Mouse (Mus musculus) brain, embryonic 14.5 days (tissue): ENCODE results near the gene Kcnma1.

Source experiments
- CTCF ChIP-seq: fragments of 200-500 bp; IDR thresholded peaks from 2 replicates; pipeline ENCODE4 v1.5.1; 2012; ENCODE audit warnings: inconsistent platforms, mild to moderate bottlenecking, moderate library complexity, borderline replicate concordance; ENCODE audit not compliant: insufficient read depth, insufficient read length; ENCODE audit errors: extremely low read depth
- POLR2A ChIP-seq: fragments of 200-500 bp; IDR thresholded peaks from 2 replicates; pipeline ENCODE4 v1.6.1; 2012; ENCODE audit warnings: mild to moderate bottlenecking, inconsistent platforms, borderline replicate concordance; ENCODE audit not compliant: poor library complexity, insufficient read depth, insufficient read length, severe bottlenecking; ENCODE audit errors: extremely low read depth

DNA sequence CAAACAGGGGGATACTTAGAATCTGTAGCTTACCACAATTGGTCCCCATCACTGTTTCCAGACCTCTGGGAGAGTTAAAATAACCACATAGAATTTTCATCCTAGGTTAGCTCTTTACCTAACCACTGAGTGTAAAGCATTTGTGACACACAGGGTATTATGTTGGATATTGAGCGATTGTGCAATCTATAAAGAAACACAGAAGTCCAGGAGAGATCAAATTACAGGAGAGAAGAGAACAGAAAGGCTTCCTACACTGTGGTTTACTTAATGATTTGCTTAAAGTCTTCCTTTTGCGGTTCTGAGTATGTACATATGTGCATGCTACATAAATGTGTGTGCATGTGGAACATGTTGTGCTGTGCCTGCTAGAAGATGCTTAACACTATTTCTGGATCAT, 458.6 kb downstream of the Kcnma1 start:
- no peak for TF ChIP-seq CTCF
- no peak for TF ChIP-seq POLR2A
